Mouse (Mus musculus): Measurements from ENCODE around the gene Utrn. TPM values are rescaled to one million over a fixed set of nuclear protein-coding genes. Genes with fewer than 3 reads are reported as not detected.

Gene Utrn
- polyA plus RNA-seq, 1 experiment from 2014 or later: 16.0 TPM

GRCm38 (mm10) chr10:12548616-12549084, 320.5 kb downstream of the Utrn start:
- WGBS: 0% methylated on average over 13 of the region's 13 CpGs
- peaks cover 14% of the 10 kb centered on the region; the same call in 1 of the 2 replicates for H3K4me1 ChIP-seq (ENCODE audit: control insufficient read depth, insufficient read depth, low read length)
- no peaks in the 10 kb centered on the region for H3K27me3 ChIP-seq (ENCODE audit: control insufficient read depth, insufficient read depth, low read length)
- no peaks in the 10 kb centered on the region for H3K9me3 ChIP-seq (ENCODE audit: control insufficient read depth, low read length)
- ATAC-seq (ENCODE audit: low read depth): peak; percentile 86; the same call in 1 of the 2 replicates
- peak overlapping the region; percentile 46 for H3K4me2 ChIP-seq (ENCODE audit: low read depth, low read length)
- no peak overlapping the region; the same call in 1 of the 2 replicates for H3K4me3 ChIP-seq (ENCODE audit: low read depth, low read length)
- H3K27ac ChIP-seq (ENCODE audit: low read depth, low read length): no peak overlapping the region
- H3K36me3 ChIP-seq (ENCODE audit: control insufficient read depth, insufficient read depth, low read length): no peaks in the 10 kb centered on the region
- no peak overlapping the region for H3K9ac ChIP-seq (replicated peaks; ENCODE audit: low read depth, low read length)

- Histone ChIP-seq H3K4me3 (ENCODE audit: low read depth, low read length) (no peak overlapping the region), H3K36me3 (ENCODE audit: control insufficient read depth, insufficient read depth, low read length) (no peaks in the 10 kb centered on the region), H3K27me3 (ENCODE audit: control insufficient read depth, insufficient read depth, low read length) (no peaks in the 10 kb centered on the region), H3K4me1 (ENCODE audit: control insufficient read depth, insufficient read depth, low read length) (peaks cover 9% of the 10 kb centered on the region; the same call in 1 of the 2 replicates), H3K9ac (replicated peaks; ENCODE audit: low read depth, low read length) (no peak overlapping the region), H3K9me3 (ENCODE audit: control insufficient read depth, low read length) (no peaks in the 10 kb centered on the region), H3K4me2 (ENCODE audit: low read depth, low read length) (no peak overlapping the region; the same call in 1 of the 2 replicates), H3K27ac (ENCODE audit: low read depth, low read length) (no peak overlapping the region)
- ATAC-seq (ENCODE audit: low read depth): no peak
- WGBS: 3% methylated on average over 6 of the region's 6 CpGs
Measured at GRCm38 (mm10) chr10:12547037-12547625, 322.0 kb downstream of the Utrn start.

- no peak for ATAC-seq (ENCODE audit: low read depth)
- H3K4me3 ChIP-seq (ENCODE audit: low read depth, low read length): no peak overlapping the region
- H3K9ac ChIP-seq (replicated peaks; ENCODE audit: low read depth, low read length): no peak overlapping the region
- no peaks in the 10 kb centered on the region for H3K27me3 ChIP-seq (ENCODE audit: control insufficient read depth, insufficient read depth, low read length)
- no peak overlapping the region for H3K27ac ChIP-seq (ENCODE audit: low read depth, low read length)
- WGBS: 45% methylated on average over 2 of the region's 2 CpGs
- H3K4me1 ChIP-seq (ENCODE audit: control insufficient read depth, insufficient read depth, low read length): peaks cover 9% of the 10 kb centered on the region; the same call in 1 of the 2 replicates
- H3K36me3 ChIP-seq (ENCODE audit: control insufficient read depth, insufficient read depth, low read length): no peaks in the 10 kb centered on the region
- H3K4me2 ChIP-seq (ENCODE audit: low read depth, low read length): no peak overlapping the region
- no peaks in the 10 kb centered on the region for H3K9me3 ChIP-seq (ENCODE audit: control insufficient read depth, low read length)
Measured at GRCm38 (mm10) chr10:12545440-12545839, 323.7 kb downstream of the Utrn start.

GRCm38 (mm10) chr10:12541757-12542156, 327.4 kb downstream of the Utrn start:
- H3K9me3 ChIP-seq (ENCODE audit: control insufficient read depth, low read length): no peaks in the 10 kb centered on the region
- no peaks in the 10 kb centered on the region for H3K36me3 ChIP-seq (ENCODE audit: control insufficient read depth, insufficient read depth, low read length)
- H3K9ac ChIP-seq (replicated peaks; ENCODE audit: low read depth, low read length): no peak overlapping the region
- H3K27ac ChIP-seq (ENCODE audit: low read depth, low read length): no peak overlapping the region
- H3K27me3 ChIP-seq (ENCODE audit: control insufficient read depth, insufficient read depth, low read length): no peaks in the 10 kb centered on the region
- ATAC-seq (ENCODE audit: low read depth): no peak
- H3K4me2 ChIP-seq (ENCODE audit: low read depth, low read length): no peak overlapping the region
- H3K4me3 ChIP-seq (ENCODE audit: low read depth, low read length): no peak overlapping the region
- H3K4me1 ChIP-seq (ENCODE audit: control insufficient read depth, insufficient read depth, low read length): no peaks in the 10 kb centered on the region
- WGBS: 67% methylated on average over 1 of the region's 1 CpGs

- no peaks in the 10 kb centered on the region for H3K9me3 ChIP-seq (ENCODE audit: control insufficient read depth, low read length)
- no peak overlapping the region for H3K4me3 ChIP-seq (ENCODE audit: low read depth, low read length)
- H3K36me3 ChIP-seq (ENCODE audit: control insufficient read depth, insufficient read depth, low read length): no peaks in the 10 kb centered on the region
- no peak for ATAC-seq (ENCODE audit: low read depth)
- WGBS: 100% methylated on average over 1 of the region's 1 CpGs
- H3K4me1 ChIP-seq (ENCODE audit: control insufficient read depth, insufficient read depth, low read length): no peaks in the 10 kb centered on the region
- no peaks in the 10 kb centered on the region for H3K27me3 ChIP-seq (ENCODE audit: control insufficient read depth, insufficient read depth, low read length)
- no peak overlapping the region for H3K27ac ChIP-seq (ENCODE audit: low read depth, low read length)
- H3K9ac ChIP-seq (replicated peaks; ENCODE audit: low read depth, low read length): no peak overlapping the region
- no peak overlapping the region for H3K4me2 ChIP-seq (ENCODE audit: low read depth, low read length)
Measured at GRCm38 (mm10) chr10:12535272-12535671, 333.9 kb downstream of the Utrn start.

GRCm38 (mm10) chr10:12534801-12535200, 334.4 kb downstream of the Utrn start:
- H3K9me3 ChIP-seq (ENCODE audit: control insufficient read depth, low read length): no peaks in the 10 kb centered on the region
- WGBS: 78% methylated on average over 3 of the region's 3 CpGs

GRCm38 (mm10) chr10:12534301-12534700, 334.9 kb downstream of the Utrn start:
- no peak overlapping the region for H3K27ac ChIP-seq (ENCODE audit: low read depth, low read length)
- H3K4me1 ChIP-seq (ENCODE audit: control insufficient read depth, insufficient read depth, low read length): no peaks in the 10 kb centered on the region
- H3K4me2 ChIP-seq (ENCODE audit: low read depth, low read length): no peak overlapping the region
- H3K9ac ChIP-seq (replicated peaks; ENCODE audit: low read depth, low read length): no peak overlapping the region
- ATAC-seq (ENCODE audit: low read depth): no peak
- H3K27me3 ChIP-seq (ENCODE audit: control insufficient read depth, insufficient read depth, low read length): no peaks in the 10 kb centered on the region
- H3K36me3 ChIP-seq (ENCODE audit: control insufficient read depth, insufficient read depth, low read length): no peaks in the 10 kb centered on the region
- no peaks in the 10 kb centered on the region for H3K9me3 ChIP-seq (ENCODE audit: control insufficient read depth, low read length)
- WGBS: 91% methylated on average over 3 of the region's 3 CpGs
- H3K4me3 ChIP-seq (ENCODE audit: low read depth, low read length): no peak overlapping the region

More at GRCm38 (mm10) chr10:12534801-12535200, 334.4 kb downstream of the Utrn start:
- ATAC-seq (ENCODE audit: low read depth): no peak
- Histone ChIP-seq H3K36me3 (ENCODE audit: control insufficient read depth, insufficient read depth, low read length) (no peaks in the 10 kb centered on the region), H3K4me1 (ENCODE audit: control insufficient read depth, insufficient read depth, low read length) (no peaks in the 10 kb centered on the region), H3K27me3 (ENCODE audit: control insufficient read depth, insufficient read depth, low read length) (no peaks in the 10 kb centered on the region), H3K4me3 (ENCODE audit: low read depth, low read length) (no peak overlapping the region), H3K27ac (ENCODE audit: low read depth, low read length) (no peak overlapping the region), H3K9ac (replicated peaks; ENCODE audit: low read depth, low read length) (no peak overlapping the region), H3K4me2 (ENCODE audit: low read depth, low read length) (no peak overlapping the region)

- Histone ChIP-seq H3K9ac (replicated peaks; ENCODE audit: low read depth, low read length) (no peak overlapping the region), H3K9me3 (ENCODE audit: control insufficient read depth, low read length) (no peaks in the 10 kb centered on the region), H3K4me2 (ENCODE audit: low read depth, low read length) (no peak overlapping the region), H3K27me3 (ENCODE audit: control insufficient read depth, insufficient read depth, low read length) (no peaks in the 10 kb centered on the region), H3K27ac (ENCODE audit: low read depth, low read length) (no peak overlapping the region), H3K4me3 (ENCODE audit: low read depth, low read length) (no peak overlapping the region), H3K4me1 (ENCODE audit: control insufficient read depth, insufficient read depth, low read length) (no peaks in the 10 kb centered on the region), H3K36me3 (ENCODE audit: control insufficient read depth, insufficient read depth, low read length) (peaks cover 3% of the 10 kb centered on the region; the same call in 1 of the 2 replicates)
- 74% methylated on average over 1 of the region's 1 CpGs for WGBS
- ATAC-seq (ENCODE audit: low read depth): no peak
Measured at GRCm38 (mm10) chr10:12522078-12522477, 347.1 kb downstream of the Utrn start.

- ATAC-seq (ENCODE audit: low read depth): no peak
- no peaks in the 10 kb centered on the region for H3K4me1 ChIP-seq (ENCODE audit: control insufficient read depth, insufficient read depth, low read length)
- no peaks in the 10 kb centered on the region for H3K36me3 ChIP-seq (ENCODE audit: control insufficient read depth, insufficient read depth, low read length)
- no peak overlapping the region for H3K27ac ChIP-seq (ENCODE audit: low read depth, low read length)
- H3K9ac ChIP-seq (replicated peaks; ENCODE audit: low read depth, low read length): no peak overlapping the region
- H3K9me3 ChIP-seq (ENCODE audit: control insufficient read depth, low read length): no peaks in the 10 kb centered on the region
- no peak overlapping the region for H3K4me3 ChIP-seq (ENCODE audit: low read depth, low read length)
- WGBS: 93% methylated on average over 3 of the region's 3 CpGs
- no peaks in the 10 kb centered on the region for H3K27me3 ChIP-seq (ENCODE audit: control insufficient read depth, insufficient read depth, low read length)
- no peak overlapping the region for H3K4me2 ChIP-seq (ENCODE audit: low read depth, low read length)
Measured at GRCm38 (mm10) chr10:12518162-12518561, 351.0 kb downstream of the Utrn start.
